Mouse (Mus musculus): ENCODE measurements around the gene Sun1.

- peak; percentile 63 for TF ChIP-seq GATA1 (IDR thresholded peaks at IDR 0.05; ENCODE audit: low read depth, low read length)
- no peak for TF ChIP-seq ZKSCAN1 (IDR thresholded peaks at IDR 0.05; ENCODE audit: low read depth, low read length)
- TF ChIP-seq MAZ (IDR thresholded peaks at IDR 0.05; ENCODE audit: low read depth, low read length) = peak; percentile 85
- TF ChIP-seq POLR2A (IDR thresholded peaks at IDR 0.05; ENCODE audit: control insufficient read depth in 1 of 2, insufficient read depth in 1 of 2, low read depth in 1 of 2, low read length in 2 of 2, poor library complexity in 1 of 2) = peak in 1 of 2 experiments; percentile 54; a peak in 1 of 4 replicates
- TF ChIP-seq RAD21 (IDR thresholded peaks at IDR 0.05; ENCODE audit: low read depth, low read length) = no peak
- peak; percentile 37; the same call in 1 of the 2 replicates for TF ChIP-seq CHD2 (IDR thresholded peaks at IDR 0.05; ENCODE audit: low read length)
- no peak for TF ChIP-seq CTCF (IDR thresholded peaks at IDR 0.05 in 2 of 3, conservative IDR thresholded peaks at IDR 0.05 in 1 of 3; ENCODE audit: control insufficient read depth in 1 of 3, insufficient read depth in 1 of 3, low read depth in 2 of 3, low read length in 3 of 3, poor library complexity in 1 of 3, severe bottlenecking in 1 of 3)
- TF ChIP-seq ZC3H11A (IDR thresholded peaks at IDR 0.05; ENCODE audit: low read depth, low read length) = no peak
- no peak for TF ChIP-seq UBTF (IDR thresholded peaks at IDR 0.05; ENCODE audit: borderline replicate concordance, insufficient read depth, low read depth, low read length)
- TF ChIP-seq ELF1 (IDR thresholded peaks at IDR 0.05; ENCODE audit: low read depth, low read length) = peak; percentile 61
- TF ChIP-seq USF1 (IDR thresholded peaks at IDR 0.05; ENCODE audit: low read depth, low read length) = no peak
These were observed 86.7 kb downstream of the Sun1 start for GRCm38 (mm10) chr5:139287099-139287498.

Data from MEL (cell line).